Mouse (Mus musculus): ENCODE measurements at regions not wholly inside any gene's neighbourhood (a gene's known extent, or its start where the extent isn't known, plus 50 kb on each side); places are given as distances from the start of the nearest gene placed in this dataset.

DNA sequence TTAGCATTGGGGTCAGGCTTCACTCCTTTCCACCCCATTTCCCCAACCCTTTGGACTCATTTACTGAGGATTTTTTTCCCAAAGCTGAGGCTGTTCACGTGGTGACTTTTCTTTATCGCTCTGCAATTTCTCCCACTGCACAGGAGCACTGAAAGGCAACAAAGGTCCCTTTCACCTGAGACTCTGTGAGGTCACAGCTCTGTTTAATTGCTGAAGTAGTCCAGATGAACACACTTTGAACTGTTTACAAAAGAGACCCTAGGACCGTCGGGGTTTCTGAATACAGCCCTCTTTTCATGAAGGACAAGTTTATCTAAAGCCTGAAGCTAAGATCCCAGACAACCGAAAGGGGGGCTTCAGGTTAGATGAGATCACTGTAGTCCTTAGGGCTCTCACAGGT is 293.6 kb downstream of the Stim2 start:
- TF ChIP-seq POLR2A (IDR thresholded peaks at IDR 0.05; ENCODE audit: extremely low read depth, insufficient read depth, low read length) (no peak), CTCF (IDR thresholded peaks at IDR 0.05; ENCODE audit: low read depth, low read length) (no peak)
